Mouse (Mus musculus) cortical plate, adult 2 months (tissue): ENCODE results near the gene Wdr62. TPM values are rescaled to one million over a fixed set of nuclear protein-coding genes. Genes with fewer than 3 reads are reported as not detected.

Experiments
- H3K27ac ChIP-seq: fragments of 200-500 bp; 2 replicates; pipeline ENCODE4 v1.5.1; 2012; ENCODE audit warnings: low read length, control low read depth, inconsistent platforms; ENCODE audit not compliant: insufficient read depth
- H3K4me1 ChIP-seq: fragments of 200-500 bp; 2 replicates; pipeline ENCODE4 v1.6.1; 2011; ENCODE audit warnings: low read length; ENCODE audit not compliant: control insufficient read depth, insufficient read depth
- H3K4me3 ChIP-seq: fragments of 200-500 bp; 2 replicates; pipeline ENCODE4 v1.5.1; 2011; ENCODE audit warnings: mild to moderate bottlenecking, low read length, control low read depth; ENCODE audit not compliant: insufficient read depth
- CTCF ChIP-seq: fragments of 200-500 bp; IDR thresholded peaks from 2 replicates; pipeline ENCODE4 v1.5.1; 2011; ENCODE audit warnings: mild to moderate bottlenecking, control low read depth, low read length; ENCODE audit not compliant: insufficient read depth; ENCODE audit errors: extremely low read depth
- POLR2A ChIP-seq: fragments of 200-500 bp; IDR thresholded peaks from 2 replicates; pipeline ENCODE4 v1.6.1; 2011; ENCODE audit warnings: mild to moderate bottlenecking, low read length, control low read depth; ENCODE audit not compliant: insufficient read depth; ENCODE audit errors: extremely low read depth
- polyA plus RNA-seq: library from polyadenylated mRNA; depleted of rRNA; stranded (reverse); fragments of >200 nt; gene quantifications from 2 replicates; pipeline ENCODE4 v1.2.3, GENCODE M21; 2012; rRNA removed

Gene Wdr62
- 3.2 and 4.1 TPM in 2 replicates for polyA plus RNA-seq

DNA sequence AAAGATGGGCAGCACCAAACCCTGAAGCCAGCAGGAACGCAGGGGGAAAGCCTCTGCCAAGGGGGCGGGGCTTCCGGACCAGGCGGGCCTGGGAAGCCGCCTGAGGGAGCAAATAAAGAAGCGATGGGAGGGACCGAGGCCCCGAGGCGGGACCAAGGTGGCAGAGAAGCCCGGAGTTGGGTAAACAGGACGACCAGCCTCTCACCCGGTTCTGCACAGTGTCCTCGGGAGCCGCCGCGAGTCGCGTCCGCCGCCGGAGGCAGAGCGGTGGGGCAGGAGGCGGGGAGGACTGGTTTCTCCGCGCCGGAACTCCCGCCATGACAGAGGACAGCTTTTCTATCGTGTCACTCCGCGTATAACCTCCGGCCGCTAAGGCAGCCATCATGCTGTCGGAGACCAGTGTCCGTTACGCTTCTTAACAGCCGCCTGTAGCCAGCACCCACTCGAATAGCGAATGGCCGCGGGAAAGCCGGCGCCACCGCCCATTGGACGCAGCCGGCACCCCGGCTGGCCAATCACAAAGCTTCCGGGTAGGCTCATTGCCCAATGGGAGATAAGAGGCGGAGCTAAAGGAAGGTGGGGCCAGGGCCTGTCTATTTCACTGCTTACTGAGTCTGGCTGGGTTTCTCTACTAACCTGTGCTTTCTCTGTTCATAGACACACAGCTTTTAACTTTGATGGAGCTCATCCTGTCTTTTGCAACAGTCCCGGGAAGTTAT lies at the start of gene Wdr62, which contains the start of gene Thap8:
Gene Wdr62 (minus strand): TSS at position 469 of the 719 bp plus-strand sequence.
Gene Thap8 (plus strand): TSS at position 144 of the 719 bp plus-strand sequence.
- no peak for TF ChIP-seq CTCF
- TF ChIP-seq POLR2A = no peak
- Histone ChIP-seq H3K4me3 (peak within 1 kb of the TSS; percentile 42), H3K27ac (peak within 1 kb of the TSS; percentile 96), H3K4me1 (no peaks in the 10 kb centered on the region)

DNA sequence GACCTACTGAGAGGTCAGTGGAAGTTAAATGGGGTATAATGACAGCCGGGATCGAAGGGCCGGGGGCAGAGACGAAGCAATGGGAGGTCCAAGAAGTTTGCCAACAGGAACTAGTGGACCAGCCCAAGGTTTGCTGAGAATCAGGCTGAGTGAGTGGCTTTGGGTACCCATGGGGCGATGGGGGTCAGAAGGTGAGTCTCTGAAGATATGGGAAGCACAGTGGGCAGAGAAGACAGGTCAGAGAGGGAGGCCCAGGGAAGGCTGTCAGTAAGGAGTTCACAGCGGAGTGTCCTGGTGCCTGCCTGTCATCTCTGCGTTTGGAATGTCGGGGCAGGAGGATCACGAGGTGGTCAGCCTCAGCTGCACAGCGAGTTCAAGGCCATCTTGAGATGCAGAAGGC lies 48.2 kb upstream of the Wdr62 start:
- no peak for TF ChIP-seq POLR2A
- no peak for TF ChIP-seq CTCF
- Histone ChIP-seq H3K4me3 (no peak overlapping the region), H3K27ac (no peak overlapping the region), H3K4me1 (peaks cover 2% of the 10 kb centered on the region)

- no peak for TF ChIP-seq POLR2A
- no peak overlapping the region for H3K4me3 ChIP-seq
- peaks cover 1% of the 10 kb centered on the region for H3K4me1 ChIP-seq
These were observed 46.9 kb upstream of the Wdr62 start for GRCm38 (mm10) chr7:30327140-30327539.

DNA sequence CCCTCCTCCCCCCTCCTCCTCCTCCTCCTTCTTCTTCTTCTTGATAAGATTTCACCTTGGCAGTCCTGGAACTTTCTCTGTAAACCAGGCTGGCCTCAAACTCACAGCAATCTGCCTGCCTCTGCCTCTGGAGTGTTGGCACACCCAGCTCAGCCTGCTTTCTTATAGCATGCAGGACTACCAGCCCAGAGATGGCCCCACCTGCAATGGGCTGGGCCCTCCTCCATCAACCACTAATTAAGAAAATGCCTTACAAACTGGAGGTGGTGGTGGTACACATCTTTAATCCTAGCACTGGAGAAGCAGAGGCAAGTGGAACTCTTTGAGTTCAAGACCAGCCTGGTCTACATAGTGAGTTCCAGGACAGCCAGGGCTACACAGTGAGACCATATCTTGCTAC lies 46.2 kb upstream of the Wdr62 start:
- no peak for TF ChIP-seq POLR2A
- TF ChIP-seq CTCF = no peak
- H3K4me1 ChIP-seq = peaks cover 1% of the 10 kb centered on the region
- H3K27ac ChIP-seq = no peak overlapping the region
- no peak overlapping the region for H3K4me3 ChIP-seq

More at GRCm38 (mm10) chr7:30327140-30327539, 46.9 kb upstream of the Wdr62 start:
- no peak overlapping the region for H3K27ac ChIP-seq

DNA sequence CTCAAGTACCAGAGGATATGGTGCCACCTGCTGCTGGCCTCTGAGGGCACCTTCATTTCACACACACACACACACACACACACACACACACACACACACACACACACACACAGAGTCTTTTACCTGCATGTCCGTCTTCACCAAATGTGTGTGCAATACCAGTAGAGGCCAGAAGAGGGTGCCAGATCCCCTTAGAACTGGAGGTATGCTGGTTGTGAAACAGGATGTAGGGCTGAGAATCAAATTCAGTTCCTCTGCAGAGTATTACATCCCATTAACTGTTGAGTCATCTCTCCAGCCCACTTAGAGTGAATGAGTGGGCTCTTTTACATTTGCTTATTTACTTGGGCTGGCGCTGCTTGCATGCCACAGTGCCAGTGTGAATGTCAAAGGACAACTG lies 45.1 kb upstream of the Wdr62 start:
- H3K27ac ChIP-seq = no peak overlapping the region
- TF ChIP-seq POLR2A = no peak
- peak; percentile 48; the same call in 1 of the 2 replicates for TF ChIP-seq CTCF
- H3K4me1 ChIP-seq = peaks cover 1% of the 10 kb centered on the region
- no peak overlapping the region for H3K4me3 ChIP-seq

GRCm38 (mm10) chr7:30324300-30324944 lies 44.2 kb upstream of the Wdr62 start:
- TF ChIP-seq POLR2A (no peak), CTCF (no peak)
- no peak overlapping the region for H3K4me3 ChIP-seq
- H3K27ac ChIP-seq = peak overlapping the region; percentile 18; the same call in 1 of the 2 replicates
- peaks cover 1% of the 10 kb centered on the region for H3K4me1 ChIP-seq

DNA sequence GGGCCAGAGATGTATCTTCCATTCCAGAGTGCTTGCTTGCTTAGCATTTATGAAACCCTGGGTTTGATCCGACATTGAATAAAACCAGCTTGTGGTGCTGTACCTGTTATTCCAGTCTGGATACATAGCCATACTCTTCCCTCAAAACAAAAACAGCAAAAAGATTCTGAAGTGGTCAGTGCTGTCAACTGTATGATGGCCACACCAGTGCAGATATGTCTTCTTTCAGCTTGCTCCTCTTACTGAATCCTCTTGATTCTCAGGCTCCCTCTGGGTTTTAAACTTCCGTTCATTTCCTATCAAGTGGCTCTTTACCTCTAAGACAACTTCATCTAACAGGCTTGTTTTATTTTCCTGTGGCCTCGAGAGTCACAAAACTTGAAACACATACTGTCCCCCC lies 43.6 kb upstream of the Wdr62 start, which contains the start of gene Sdhaf1:
Gene Sdhaf1 (minus strand): TSS at position 101 of the 400 bp plus-strand sequence.
- no peak for TF ChIP-seq POLR2A
- no peak for TF ChIP-seq CTCF
- Histone ChIP-seq H3K4me3 (peak within 1 kb of the TSS; percentile 48; the same call in 1 of the 2 replicates), H3K27ac (peak within 1 kb of the TSS; percentile 18; the same call in 1 of the 2 replicates), H3K4me1 (peaks cover 1% of the 10 kb centered on the region)

DNA sequence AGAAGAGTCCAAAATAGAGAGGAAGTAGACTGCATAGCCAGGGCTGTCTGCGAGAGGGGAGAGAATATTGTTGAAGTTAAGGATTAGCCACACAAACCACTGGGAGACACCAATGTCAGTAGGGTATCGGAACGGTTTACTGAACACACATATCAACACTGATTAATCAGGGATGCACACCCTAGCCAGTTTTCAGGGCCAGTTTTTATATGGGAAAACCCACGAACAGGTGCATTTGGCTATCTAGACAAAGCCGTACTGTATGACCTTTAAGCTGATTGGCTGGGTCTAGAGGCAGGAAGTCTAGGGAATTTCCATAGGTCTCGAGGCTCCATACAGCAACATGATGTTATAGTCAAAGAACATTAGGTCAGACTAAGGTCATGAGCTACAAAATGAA lies 42.6 kb upstream of the Wdr62 start:
- Histone ChIP-seq H3K4me3 (peak overlapping the region; percentile 48; the same call in 1 of the 2 replicates), H3K27ac (no peak overlapping the region), H3K4me1 (peaks cover 1% of the 10 kb centered on the region)
- TF ChIP-seq POLR2A = no peak

DNA sequence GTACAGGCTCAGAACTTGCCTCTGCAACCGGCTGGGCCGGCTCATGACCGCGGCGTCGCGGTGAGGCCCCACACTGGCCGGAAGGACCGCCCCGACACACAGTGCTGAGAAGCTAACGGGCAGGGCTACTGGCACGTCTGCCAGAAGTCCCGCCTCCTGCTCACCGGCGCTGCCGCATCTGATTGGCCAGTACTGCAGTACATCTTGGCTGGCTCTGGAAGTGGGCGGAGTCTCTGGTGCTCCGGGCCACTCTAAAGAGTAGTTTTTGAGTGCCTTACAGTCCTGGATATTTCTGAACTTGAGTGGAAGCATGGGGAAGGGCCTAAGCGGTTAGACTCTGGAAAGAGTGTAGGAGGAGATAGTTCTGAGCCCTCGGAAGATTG lies 42.1 kb upstream of the Wdr62 start:
- TF ChIP-seq CTCF = no peak
- TF ChIP-seq POLR2A = peak; percentile 85

More for the DNA sequence above, 42.1 kb upstream of the Wdr62 start:
- H3K4me1 ChIP-seq = peaks cover 1% of the 10 kb centered on the region
- peak overlapping the region; percentile 48 for H3K4me3 ChIP-seq
- H3K27ac ChIP-seq = peak overlapping the region; percentile 58
